ENCODE assay signal across 8 mouse cellular contexts in the genomic region with DNA sequence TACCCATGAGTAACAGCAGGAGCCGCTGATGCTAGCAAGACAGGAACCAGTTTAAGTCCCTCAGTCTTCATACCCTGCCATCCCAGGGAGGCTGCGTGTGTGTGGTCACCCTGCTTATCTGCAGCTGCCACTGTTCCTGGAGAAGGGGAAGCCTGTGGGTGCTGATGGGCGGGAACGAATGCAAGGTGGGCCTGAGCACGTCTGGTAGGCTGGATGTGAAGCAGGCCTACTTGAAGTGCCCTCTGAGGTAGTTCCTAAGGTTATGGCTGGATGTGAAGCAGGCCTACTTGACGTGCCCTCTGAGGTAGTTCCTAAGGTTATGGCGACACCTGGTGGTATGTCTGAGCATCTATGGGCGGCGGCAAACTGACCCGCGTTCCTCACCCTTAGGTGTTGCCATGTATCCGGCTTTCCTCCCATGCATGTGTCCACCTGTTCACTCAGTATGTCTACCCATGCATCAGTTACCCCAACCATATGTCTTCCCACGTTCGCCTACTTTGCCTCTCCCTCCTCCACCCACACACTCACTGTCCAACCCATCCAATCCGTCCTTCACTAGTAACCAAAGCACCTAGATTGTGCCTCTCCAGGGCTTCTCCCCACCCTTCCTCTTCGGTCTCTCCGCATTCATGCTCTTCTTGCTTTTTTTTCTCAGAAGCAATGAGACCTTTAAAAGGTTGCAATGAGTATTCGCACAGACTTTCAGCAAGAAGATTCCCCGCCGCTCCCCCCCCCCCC. TPM values are rescaled to one million over a fixed set of nuclear protein-coding genes. Genes with fewer than 3 reads are reported as not detected.
DNase-seq lines count a peak whose midpoint lies in the region; ATAC-seq lines count a peak whose summit lies in the region.

No protein-coding gene starts in this region.

- DNase-seq in adrenal gland, adult (ENCODE audit: inconsistent age in 2 of 2, low spot score in 1 of 2), result peak; percentile 72 to 94
- DNase-seq in embryo, embryonic 10 days (ENCODE audit: low spot score), result peak; percentile 93
- peak; percentile 50 for DNase-seq in gastrocnemius, postnatal 25 days
- peak; percentile 43 to 81 for DNase-seq in left cerebral cortex, adult 9 months (ENCODE audit: low spot score in 2 of 2)
- DNase-seq in right cerebral cortex, postnatal 14 days, result peak; percentile 72
- peak; percentile 78 for DNase-seq in urinary bladder, postnatal 25 days (ENCODE audit: low spot score)

- peak; percentile 84 for ATAC-seq in inflammation-experienced regulatory T-cells, adult 6 months
- peak; percentile 90 for ATAC-seq in megakaryocyte-erythroid progenitor cell, adult 5-6 weeks (replicated peaks; ENCODE audit: low FRiP score, low TSS enrichment, poor library complexity, severe bottlenecking)

RNA-seq across cellular contexts. Expression of gene Cacna1a, which starts 30.4 kb away (rescaled TPM):
- 1 to 10 TPM; 3.8 to 3.9 TPM for total RNA-seq in gastrocnemius, postnatal 25 days (2021)
- 1 to 10 TPM; 3.4 to 8.2 (median 8.2) TPM for polyA plus RNA-seq in inflammation-experienced regulatory T-cells, adult 6 months (2017; shearing (Covaris generic))
- 0.42 and 0.54 TPM in 2 replicates for total RNA-seq in megakaryocyte-erythroid progenitor cell, adult 5-6 weeks (2014; fragmentation: Nextera tagmentation)
- 0.19 and 7.6 TPM in 2 replicates for total RNA-seq in megakaryocyte-erythroid progenitor cell, adult 5-6 weeks (2017)

Comparison
In these comparisons a context has a peak if more than half of its experiments do, and no peak if none do; other contexts are left out.
1. Peak in every context shown above with its lines: DNase-seq and ATAC-seq.